Mouse (Mus musculus): ENCODE measurements around the gene 4930558C23Rik. TPM values are rescaled to one million over a fixed set of nuclear protein-coding genes. Genes with fewer than 3 reads are reported as not detected.
"Not testable (repeated sequence)": the region's sequence is repeated elsewhere in the genome, so short reads cannot be mapped to it uniquely, and the experiment has no call there.

The 4930558C23Rik gene
- polyA plus RNA-seq, 1 experiment from 2014 or later: not detected

- ATAC-seq (replicated peaks): peak; percentile 97
- peaks cover 13% of the 10 kb centered on the region; the same call in 1 of the 2 replicates for H3K36me3 ChIP-seq (replicated peaks)
- not testable (repeated sequence) for H3K4me1 ChIP-seq; H3K9me3 ChIP-seq; H3K27me3 ChIP-seq (replicated peaks)
- 0 out of 2 replicates have a peak within 1 kb of the TSS, but pooled peaks have one; percentile 61 for H3K27ac ChIP-seq
- peak within 1 kb of the TSS; percentile 42 for H3K9ac ChIP-seq
- peak within 1 kb of the TSS; percentile 44 for H3K4me2 ChIP-seq
- under 1% methylated on average over 25 of the region's 57 CpGs for WGBS
- H3K4me3 ChIP-seq: peak within 1 kb of the TSS; percentile 45
Observed at GRCm38 (mm10) chr3:95356701-95357449, 45.8 kb downstream of the 4930558C23Rik start, which contains the start of gene Setdb1. Gene Setdb1, minus strand, starts transcription at chr3:95357202.

- H3K4me2 ChIP-seq: peak overlapping the region; percentile 44
- peaks cover 13% of the 10 kb centered on the region; the same call in 1 of the 2 replicates for H3K36me3 ChIP-seq (replicated peaks)
- not testable (repeated sequence) for H3K9ac ChIP-seq; H3K4me1 ChIP-seq; H3K27me3 ChIP-seq (replicated peaks); H3K9me3 ChIP-seq; ATAC-seq (replicated peaks); H3K27ac ChIP-seq
- 33% methylated on average over 14 of the region's 19 CpGs for WGBS
- peak overlapping the region; percentile 45 for H3K4me3 ChIP-seq
Observed at GRCm38 (mm10) chr3:95355911-95356544, 46.6 kb downstream of the 4930558C23Rik start.

- Histone ChIP-seq H3K27me3 (replicated peaks) (no peaks in the 10 kb centered on the region), H3K9me3 (no peaks in the 10 kb centered on the region), H3K4me3 (no peak overlapping the region), H3K4me1 (no peaks in the 10 kb centered on the region), H3K4me2 (no peak overlapping the region), H3K27ac (no peak overlapping the region), H3K36me3 (replicated peaks) (peaks cover 65% of the 10 kb centered on the region), H3K9ac (no peak overlapping the region)
- ATAC-seq (replicated peaks): no peak
Observed at GRCm38 (mm10) chr3:95349491-95349890, 53.1 kb downstream of the 4930558C23Rik start.

- WGBS: 96% methylated on average over 5 of the region's 5 CpGs
- H3K4me3 ChIP-seq; H3K4me2 ChIP-seq; H3K27me3 ChIP-seq (replicated peaks); H3K9ac ChIP-seq; H3K27ac ChIP-seq; H3K9me3 ChIP-seq; ATAC-seq (replicated peaks); H3K4me1 ChIP-seq: not testable (repeated sequence)
- H3K36me3 ChIP-seq (replicated peaks): peaks cover 65% of the 10 kb centered on the region
Observed at GRCm38 (mm10) chr3:95348343-95348742, 54.3 kb downstream of the 4930558C23Rik start.

- H3K36me3 ChIP-seq (replicated peaks): peaks cover 72% of the 10 kb centered on the region
- H3K27me3 ChIP-seq (replicated peaks): no peaks in the 10 kb centered on the region
- no peak overlapping the region for H3K4me2 ChIP-seq
- no peaks in the 10 kb centered on the region for H3K4me1 ChIP-seq
- no peak overlapping the region for H3K27ac ChIP-seq
- no peak overlapping the region for H3K4me3 ChIP-seq
- WGBS: 94% methylated on average over 7 of the region's 7 CpGs
- no peak overlapping the region for H3K9ac ChIP-seq
- H3K9me3 ChIP-seq: no peaks in the 10 kb centered on the region
- no peak for ATAC-seq (replicated peaks)
Observed at GRCm38 (mm10) chr3:95346454-95346853, 56.2 kb downstream of the 4930558C23Rik start.

- H3K27me3 ChIP-seq (replicated peaks); H3K9me3 ChIP-seq; H3K4me3 ChIP-seq; H3K4me2 ChIP-seq; ATAC-seq (replicated peaks); H3K27ac ChIP-seq; H3K4me1 ChIP-seq; H3K9ac ChIP-seq: not testable (repeated sequence)
- WGBS: 95% methylated on average over 9 of the region's 9 CpGs
- H3K36me3 ChIP-seq (replicated peaks): peaks cover 77% of the 10 kb centered on the region
Observed at GRCm38 (mm10) chr3:95343356-95344000, 59.2 kb downstream of the 4930558C23Rik start.

GRCm38 (mm10) chr3:95338251-95338650 is 64.4 kb downstream of the 4930558C23Rik start:
- H3K4me2 ChIP-seq: no peak overlapping the region
- no peaks in the 10 kb centered on the region for H3K9me3 ChIP-seq
- H3K36me3 ChIP-seq (replicated peaks): peaks cover 90% of the 10 kb centered on the region
- H3K27me3 ChIP-seq (replicated peaks): no peaks in the 10 kb centered on the region
- ATAC-seq (replicated peaks): no peak
- H3K9ac ChIP-seq: no peak overlapping the region
- no peaks in the 10 kb centered on the region for H3K4me1 ChIP-seq
- WGBS: 93% methylated on average over 4 of the region's 4 CpGs
- no peak overlapping the region for H3K27ac ChIP-seq
- no peak overlapping the region for H3K4me3 ChIP-seq

GRCm38 (mm10) chr3:95337345-95337744 is 65.3 kb downstream of the 4930558C23Rik start:
- Histone ChIP-seq H3K36me3 (replicated peaks) (peaks cover 90% of the 10 kb centered on the region), H3K27ac (no peak overlapping the region), H3K9me3 (no peaks in the 10 kb centered on the region), H3K9ac (no peak overlapping the region), H3K4me3 (no peak overlapping the region), H3K4me1 (no peaks in the 10 kb centered on the region), H3K4me2 (no peak overlapping the region), H3K27me3 (replicated peaks) (no peaks in the 10 kb centered on the region)
- 98% methylated on average over 4 of the region's 4 CpGs for WGBS
- no peak for ATAC-seq (replicated peaks)

Other genes with a start within 250 kb of the 4930558C23Rik start
- 33.1 and 42.6 TPM in 2 replicates for gene Sema6c, start 242.4 kb downstream of the 4930558C23Rik start, polyA plus RNA-seq (2015; fragmentation: Nextera tagmentation; extraction: Ambion mirVana)
- 3.4 and 3.7 TPM in 2 replicates for gene Gabpb2, start 184.9 kb downstream of the 4930558C23Rik start, polyA plus RNA-seq (2015; fragmentation: Nextera tagmentation; extraction: Ambion mirVana)
- gene Cdc42se1, start 174.1 kb downstream of the 4930558C23Rik start, polyA plus RNA-seq (2015; fragmentation: Nextera tagmentation; extraction: Ambion mirVana): 49.3 and 58.5 TPM in 2 replicates
- 358 and 361 TPM in 2 replicates for gene Mllt11, start 170.7 kb downstream of the 4930558C23Rik start, polyA plus RNA-seq (2015; fragmentation: Nextera tagmentation; extraction: Ambion mirVana)
- gene Gm128, start 161.2 kb downstream of the 4930558C23Rik start, polyA plus RNA-seq (2015; fragmentation: Nextera tagmentation; extraction: Ambion mirVana): 0.11 and 0.19 TPM in 2 replicates
- 0.22 and 0.33 TPM in 2 replicates for gene Bnipl, start 151.6 kb downstream of the 4930558C23Rik start, polyA plus RNA-seq (2015; fragmentation: Nextera tagmentation; extraction: Ambion mirVana)
- 43.0 and 43.7 TPM in 2 replicates for gene Mindy1, start 121.5 kb downstream of the 4930558C23Rik start, polyA plus RNA-seq (2015; fragmentation: Nextera tagmentation; extraction: Ambion mirVana)
- gene Prune1, start 120.8 kb downstream of the 4930558C23Rik start, polyA plus RNA-seq (2015; fragmentation: Nextera tagmentation; extraction: Ambion mirVana): 67.9 and 76.9 TPM in 2 replicates
- gene Anxa9, start 95.7 kb downstream of the 4930558C23Rik start, polyA plus RNA-seq (2015; fragmentation: Nextera tagmentation; extraction: Ambion mirVana): 0.33 and 0.56 TPM in 2 replicates
- 97.6 and 97.8 TPM in 2 replicates for gene Cers2, start 88.0 kb downstream of the 4930558C23Rik start, polyA plus RNA-seq (2015; fragmentation: Nextera tagmentation; extraction: Ambion mirVana)
- gene Setdb1, start 45.6 kb downstream of the 4930558C23Rik start, polyA plus RNA-seq (2015; fragmentation: Nextera tagmentation; extraction: Ambion mirVana): 43.4 and 45.4 TPM in 2 replicates
- 17.7 and 19.7 TPM in 2 replicates for gene Arnt, start 31.5 kb upstream of the 4930558C23Rik start, polyA plus RNA-seq (2015; fragmentation: Nextera tagmentation; extraction: Ambion mirVana)
- gene Ctsk, start 96.4 kb upstream of the 4930558C23Rik start, polyA plus RNA-seq (2015; fragmentation: Nextera tagmentation; extraction: Ambion mirVana): 6.5 and 8.0 TPM in 2 replicates
- gene Ctss, start 123.9 kb upstream of the 4930558C23Rik start, polyA plus RNA-seq (2015; fragmentation: Nextera tagmentation; extraction: Ambion mirVana): 11.1 and 12.9 TPM in 2 replicates
- gene Hormad1, start 156.8 kb upstream of the 4930558C23Rik start, polyA plus RNA-seq (2015; fragmentation: Nextera tagmentation; extraction: Ambion mirVana): not detected in 2 replicates
- gene Golph3l, start 186.1 kb upstream of the 4930558C23Rik start, polyA plus RNA-seq (2015; fragmentation: Nextera tagmentation; extraction: Ambion mirVana): 27.4 and 27.9 TPM in 2 replicates
- 123 and 133 TPM in 2 replicates for gene Ensa, start 222.2 kb upstream of the 4930558C23Rik start, polyA plus RNA-seq (2015; fragmentation: Nextera tagmentation; extraction: Ambion mirVana)

All from midbrain, embryonic 15.5 days (tissue).